ENCODE assay signal across 8 mouse cellular contexts in the genomic region with DNA sequence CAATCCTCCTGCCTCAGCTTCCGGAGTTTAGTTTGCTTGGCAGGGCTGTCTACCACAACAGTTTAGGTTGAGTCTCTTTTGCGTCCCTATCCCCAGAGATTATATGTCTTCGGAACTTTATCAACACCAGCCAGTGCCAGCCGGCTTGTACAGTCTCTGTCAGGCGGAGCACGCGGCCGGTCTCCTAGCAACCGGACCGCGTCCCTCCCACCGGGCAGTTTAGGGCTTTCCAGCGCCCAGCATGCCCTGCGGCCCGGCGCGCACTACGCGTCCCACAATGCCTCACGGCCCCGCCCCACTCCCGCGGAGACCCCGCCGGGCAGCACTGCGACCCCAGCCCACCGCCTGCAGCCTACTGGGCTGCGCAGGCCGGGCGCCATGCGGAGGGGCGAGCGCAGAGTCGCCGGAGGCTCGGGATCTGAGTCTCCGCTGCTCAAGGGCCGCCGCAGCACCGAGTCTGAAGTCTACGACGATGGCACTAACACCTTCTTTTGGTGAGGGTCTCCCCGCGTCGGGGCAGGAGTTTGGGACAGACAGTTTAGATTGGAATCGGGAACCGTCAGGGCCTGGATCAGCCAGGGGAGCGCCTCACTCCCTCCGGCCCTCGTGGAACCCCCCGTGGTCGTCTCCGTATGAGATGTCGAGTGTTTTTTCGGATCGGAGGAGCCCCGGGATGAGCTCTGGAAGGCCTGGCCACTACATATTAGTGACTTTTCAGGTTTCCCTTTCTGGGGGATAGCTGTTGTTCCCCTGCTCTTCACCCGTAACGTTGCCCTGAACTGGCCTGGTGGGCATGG. TPM values are rescaled to one million over a fixed set of nuclear protein-coding genes. Genes with fewer than 3 reads are reported as not detected.
DNase-seq lines count a peak whose midpoint lies in the region; ATAC-seq and TF ChIP-seq lines count a peak whose summit lies in the region.

No protein-coding gene starts in this region.

- peaks cover 4% of the 10 kb centered on the region; the same call in 1 of the 2 replicates for H3K79me2 ChIP-seq in liver, adult 2 months (ENCODE audit: control insufficient read depth, insufficient read depth, low read length)
- peaks cover 12% of the 10 kb centered on the region for H3K79me2 ChIP-seq in myocyte (ENCODE audit: control insufficient read depth, insufficient read depth)

- H3K4me3 ChIP-seq in bone marrow macrophage, adult 2 months (ENCODE audit: insufficient read depth, low read length), result peak overlapping the region; percentile 83
- H3K4me3 ChIP-seq in embryonic fibroblast, embryonic 13.5 days (ENCODE audit: insufficient read depth, low read length), result peak overlapping the region; percentile 83
- peak overlapping the region; percentile 89 for H3K4me3 ChIP-seq in heart, embryonic 11.5 days (ENCODE audit: low read depth, low read length)
- peak overlapping the region; percentile 76 for H3K4me3 ChIP-seq in kidney, embryonic 16.5 days (ENCODE audit: low read length)
- H3K4me3 ChIP-seq in liver, adult 2 months (ENCODE audit: insufficient read depth, low read depth, low read length), result peak overlapping the region; percentile 89
- H3K4me3 ChIP-seq in myocyte, result peak overlapping the region; percentile 58

- TF ChIP-seq CTCF in bone marrow macrophage, adult 2 months (IDR thresholded peaks at IDR 0.05; ENCODE audit: low read depth, low read length), result no peak
- TF ChIP-seq CTCF in embryonic fibroblast, embryonic 13.5 days (IDR thresholded peaks at IDR 0.05; ENCODE audit: borderline replicate concordance, insufficient read depth, low read length), result no peak
- no peak for TF ChIP-seq CTCF in liver, adult 2 months (IDR thresholded peaks at IDR 0.05; ENCODE audit: low read depth, low read length)

- peak; percentile 90 for DNase-seq in A20 (ENCODE audit: low read depth, low spot score)
- DNase-seq in liver, adult 2 months (ENCODE audit: extremely low read depth, low read depth, low spot score), result peak; percentile 69
- DNase-seq in splenic B cell, adult 2 months (ENCODE audit: low read depth, low spot score), result peak; percentile 91

- no peak overlapping the region for H3K27ac ChIP-seq in bone marrow macrophage, adult 2 months (ENCODE audit: insufficient read depth, low read depth, low read length)
- H3K27ac ChIP-seq in embryonic fibroblast, embryonic 13.5 days (ENCODE audit: insufficient read depth, low read length), result no peak overlapping the region
- H3K27ac ChIP-seq in heart, embryonic 11.5 days (ENCODE audit: low read depth, low read length), result peak overlapping the region; percentile 83
- peak overlapping the region; percentile 29; the same call in 1 of the 2 replicates for H3K27ac ChIP-seq in kidney, embryonic 16.5 days (ENCODE audit: low read length)
- H3K27ac ChIP-seq in liver, adult 2 months (replicated peaks; ENCODE audit: insufficient read depth, low read depth, low read length), result peak overlapping the region; percentile 36

- peaks cover 5% of the 10 kb centered on the region for H3K36me3 ChIP-seq in heart, embryonic 11.5 days (ENCODE audit: control insufficient read depth, insufficient read depth, low read length)
- H3K36me3 ChIP-seq in kidney, embryonic 16.5 days (ENCODE audit: insufficient read depth, low read length), result peaks cover 10% of the 10 kb centered on the region
- no peaks in the 10 kb centered on the region for H3K36me3 ChIP-seq in liver, adult 2 months (ENCODE audit: control insufficient read depth, insufficient read depth, low read length)
- H3K36me3 ChIP-seq in myocyte (ENCODE audit: control insufficient read depth, insufficient read depth), result no peaks in the 10 kb centered on the region
- 0 out of 2 replicates have a peak, but pooled peaks cover 1% of the 10 kb centered on the region for H3K36me3 ChIP-seq in splenic B cell, adult 2 months (ENCODE audit: control insufficient read depth, insufficient read depth, low read length, poor library complexity, severe bottlenecking)

- TF ChIP-seq POLR2A in bone marrow macrophage, adult 2 months (IDR thresholded peaks at IDR 0.05; ENCODE audit: borderline replicate concordance, low read depth, low read length), result no peak
- peak; percentile 47 for TF ChIP-seq POLR2A in embryonic fibroblast, embryonic 13.5 days (IDR thresholded peaks at IDR 0.05; ENCODE audit: low read depth, low read length)
- TF ChIP-seq POLR2A in liver, adult 2 months (IDR thresholded peaks at IDR 0.05; ENCODE audit: extremely low read depth, insufficient read depth, low read length), result no peak
- peak; percentile 72 for TF ChIP-seq POLR2A in myocyte (IDR thresholded peaks at IDR 0.05; ENCODE audit: insufficient read length, low read depth)

- H3K9me3 ChIP-seq in heart, embryonic 11.5 days (replicated peaks; ENCODE audit: control insufficient read depth, low read length), result no peaks in the 10 kb centered on the region
- H3K9me3 ChIP-seq in kidney, embryonic 16.5 days (ENCODE audit: low read length), result no peaks in the 10 kb centered on the region

- peak overlapping the region; percentile 92 for H3K9ac ChIP-seq in heart, embryonic 11.5 days (ENCODE audit: low read depth, low read length)
- peak overlapping the region; percentile 87 for H3K9ac ChIP-seq in kidney, embryonic 16.5 days (replicated peaks; ENCODE audit: low read length)
- peak overlapping the region; percentile 91 for H3K9ac ChIP-seq in liver, adult 2 months (ENCODE audit: low read depth, low read length)

- no peaks in the 10 kb centered on the region for H3K27me3 ChIP-seq in heart, embryonic 11.5 days (ENCODE audit: control insufficient read depth, insufficient read depth, low read length)
- no peaks in the 10 kb centered on the region for H3K27me3 ChIP-seq in kidney, embryonic 16.5 days (ENCODE audit: insufficient read depth, low read length)
- H3K27me3 ChIP-seq in liver, adult 2 months (ENCODE audit: control insufficient read depth, insufficient read depth, low read length), result no peaks in the 10 kb centered on the region
- H3K27me3 ChIP-seq in myocyte (ENCODE audit: control insufficient read depth, insufficient read depth, insufficient read length), result no peaks in the 10 kb centered on the region
- H3K27me3 ChIP-seq in splenic B cell, adult 2 months (ENCODE audit: control insufficient read depth, insufficient read depth, low read length, poor library complexity, severe bottlenecking), result no peaks in the 10 kb centered on the region

- peaks cover 33% of the 10 kb centered on the region for H3K4me1 ChIP-seq in bone marrow macrophage, adult 2 months (ENCODE audit: control insufficient read depth, insufficient read depth, low read length)
- no peaks in the 10 kb centered on the region for H3K4me1 ChIP-seq in embryonic fibroblast, embryonic 13.5 days (ENCODE audit: control insufficient read depth, insufficient read depth, low read length)
- peaks cover 6% of the 10 kb centered on the region for H3K4me1 ChIP-seq in heart, embryonic 11.5 days (ENCODE audit: control insufficient read depth, insufficient read depth, low read length)
- H3K4me1 ChIP-seq in kidney, embryonic 16.5 days (ENCODE audit: insufficient read depth, low read length), result peaks cover 14% of the 10 kb centered on the region
- peaks cover 7% of the 10 kb centered on the region for H3K4me1 ChIP-seq in liver, adult 2 months (ENCODE audit: control insufficient read depth, insufficient read depth, low read length)

- H3K4me2 ChIP-seq in heart, embryonic 11.5 days, result peak overlapping the region; percentile 93
- peak overlapping the region; percentile 85 for H3K4me2 ChIP-seq in kidney, embryonic 16.5 days (replicated peaks; ENCODE audit: low read depth, low read length)
- H3K4me2 ChIP-seq in myocyte (ENCODE audit: low read depth), result peak overlapping the region; percentile 77

- ATAC-seq in heart, embryonic 11.5 days (replicated peaks; ENCODE audit: insufficient number of reproducible peaks, low FRiP score, low TSS enrichment), result peak; percentile 98
- ATAC-seq in kidney, embryonic 16.5 days (ENCODE audit: low FRiP score, low TSS enrichment), result peak; percentile 99

- WGBS in heart, embryonic 11.5 days (ENCODE audit: insufficient replicate concordance), result under 1% methylated on average over 59 of the region's 59 CpGs
- WGBS in kidney, embryonic 16.5 days, result under 1% methylated on average over 59 of the region's 59 CpGs
- WGBS in liver, adult 2 months, result 1% methylated on average over 59 of the region's 59 CpGs

- H3ac ChIP-seq in myocyte (ENCODE audit: control insufficient read depth, insufficient read length), result peak overlapping the region; percentile 39

RNA-seq across cellular contexts. Expression of gene Ptdss2, which starts 9.0 kb away (rescaled TPM):
- polyA plus RNA-seq in bone marrow macrophage, adult 2 months (2012; ENCODE audit: insufficient read depth, insufficient read length, missing spikeins), result 20.7 and 21.5 TPM in 2 replicates
- polyA plus RNA-seq in embryonic fibroblast, embryonic 13.5 days (2011; ENCODE audit: insufficient read length, low read depth, missing spikeins), result 27.0 and 28.3 TPM in 2 replicates
- polyA plus RNA-seq in heart, embryonic 11.5 days (2014; fragmentation: Nextera tagmentation; extraction: Ambion mirVana), result 65.0 and 71.2 TPM in 2 replicates
- 85.5 and 86.7 TPM in 2 replicates for polyA plus RNA-seq in kidney, embryonic 16.5 days (2015; fragmentation: Nextera tagmentation; extraction: Ambion mirVana)
- total RNA-seq in liver, adult 2 months (2014; rRNA removed), result 5.2 and 5.4 TPM in 2 replicates
- polyA plus RNA-seq in liver, adult 2 months (2012; rRNA removed), result 10.7 and 13.5 TPM in 2 replicates
- polyA plus RNA-seq in myocyte (2012; fragmentation: generic; extraction: Trizol), result 28.0 TPM

RNA-seq across cellular contexts. Expression of gene Ano9, which starts 13.6 kb away (rescaled TPM):
- not detected in 2 replicates for polyA plus RNA-seq in bone marrow macrophage, adult 2 months (2012; ENCODE audit: insufficient read depth, insufficient read length, missing spikeins)
- polyA plus RNA-seq in embryonic fibroblast, embryonic 13.5 days (2011; ENCODE audit: insufficient read length, low read depth, missing spikeins), result not detected in 2 replicates
- polyA plus RNA-seq in heart, embryonic 11.5 days (2014; fragmentation: Nextera tagmentation; extraction: Ambion mirVana), result 0.31 TPM in 1 of 2 replicates, not detected in the other
- polyA plus RNA-seq in kidney, embryonic 16.5 days (2015; fragmentation: Nextera tagmentation; extraction: Ambion mirVana), result 8.0 and 8.6 TPM in 2 replicates
- total RNA-seq in liver, adult 2 months (2014; rRNA removed), result not detected in 2 replicates
- 0.09 and 0.13 TPM in 2 replicates for polyA plus RNA-seq in liver, adult 2 months (2012; rRNA removed)
- polyA plus RNA-seq in myocyte (2012; fragmentation: generic; extraction: Trizol), result not detected

RNA-seq across cellular contexts. Expression of gene Sigirr, which starts 30.9 kb away (rescaled TPM):
- polyA plus RNA-seq in bone marrow macrophage, adult 2 months (2012; ENCODE audit: insufficient read depth, insufficient read length, missing spikeins), result 1.6 and 3.9 TPM in 2 replicates
- polyA plus RNA-seq in embryonic fibroblast, embryonic 13.5 days (2011; ENCODE audit: insufficient read length, low read depth, missing spikeins), result not detected in 2 replicates
- polyA plus RNA-seq in heart, embryonic 11.5 days (2014; fragmentation: Nextera tagmentation; extraction: Ambion mirVana), result 2.3 and 3.0 TPM in 2 replicates
- polyA plus RNA-seq in kidney, embryonic 16.5 days (2015; fragmentation: Nextera tagmentation; extraction: Ambion mirVana), result 37.7 and 45.2 TPM in 2 replicates
- 21.8 and 28.5 TPM in 2 replicates for total RNA-seq in liver, adult 2 months (2014; rRNA removed)
- 42.4 and 42.5 TPM in 2 replicates for polyA plus RNA-seq in liver, adult 2 months (2012; rRNA removed)
- polyA plus RNA-seq in myocyte (2012; fragmentation: generic; extraction: Trizol), result 4.8 TPM

RNA-seq across cellular contexts. Expression of gene Rnh1, which starts 41.4 kb away (rescaled TPM):
- 131 and 141 TPM in 2 replicates for polyA plus RNA-seq in bone marrow macrophage, adult 2 months (2012; ENCODE audit: insufficient read depth, insufficient read length, missing spikeins)
- polyA plus RNA-seq in embryonic fibroblast, embryonic 13.5 days (2011; ENCODE audit: insufficient read length, low read depth, missing spikeins), result 108 and 119 TPM in 2 replicates
- 95.3 and 103 TPM in 2 replicates for polyA plus RNA-seq in heart, embryonic 11.5 days (2014; fragmentation: Nextera tagmentation; extraction: Ambion mirVana)
- 141 and 155 TPM in 2 replicates for polyA plus RNA-seq in kidney, embryonic 16.5 days (2015; fragmentation: Nextera tagmentation; extraction: Ambion mirVana)
- total RNA-seq in liver, adult 2 months (2014; rRNA removed), result 106 and 108 TPM in 2 replicates
- polyA plus RNA-seq in liver, adult 2 months (2012; rRNA removed), result 134 and 136 TPM in 2 replicates
- polyA plus RNA-seq in myocyte (2012; fragmentation: generic; extraction: Trizol), result 276 TPM

RNA-seq across cellular contexts. Expression of gene Pkp3, which starts 53.2 kb away (rescaled TPM):
- polyA plus RNA-seq in bone marrow macrophage, adult 2 months (2012; ENCODE audit: insufficient read depth, insufficient read length, missing spikeins), result not detected in 2 replicates
- polyA plus RNA-seq in embryonic fibroblast, embryonic 13.5 days (2011; ENCODE audit: insufficient read length, low read depth, missing spikeins), result not detected in 2 replicates
- polyA plus RNA-seq in heart, embryonic 11.5 days (2014; fragmentation: Nextera tagmentation; extraction: Ambion mirVana), result 0.67 and 0.68 TPM in 2 replicates
- polyA plus RNA-seq in kidney, embryonic 16.5 days (2015; fragmentation: Nextera tagmentation; extraction: Ambion mirVana), result 9.2 and 10.5 TPM in 2 replicates
- total RNA-seq in liver, adult 2 months (2014; rRNA removed), result 0.60 and 0.83 TPM in 2 replicates
- 1.9 and 2.0 TPM in 2 replicates for polyA plus RNA-seq in liver, adult 2 months (2012; rRNA removed)
- polyA plus RNA-seq in myocyte (2012; fragmentation: generic; extraction: Trizol), result 0.25 TPM

Comparison
In these comparisons a context has a peak if more than half of its experiments do, and no peak if none do; other contexts are left out.
1. H3K27ac ChIP-seq: peak in heart, embryonic 11.5 days (single experiment), kidney, embryonic 16.5 days (single experiment) and liver, adult 2 months (single experiment); none in bone marrow macrophage, adult 2 months (single experiment) and embryonic fibroblast, embryonic 13.5 days (single experiment).
2. POLR2A ChIP-seq: peak in embryonic fibroblast, embryonic 13.5 days (single experiment) and myocyte (single experiment); none in bone marrow macrophage, adult 2 months (single experiment) and liver, adult 2 months (single experiment).
3. Peak in every context shown above with its lines, with median percentiles within 50 percentile points of each other: DNase-seq, H3K4me3 ChIP-seq, H3K4me2 ChIP-seq and H3K9ac ChIP-seq.